Mouse (Mus musculus): ENCODE results near the gene Tle3.

Gene Tle3

GRCm38 (mm10) chr9:61371755-61372509 lies at the start of gene Tle3:
TSS of gene Tle3 (plus strand) at chr9:61372366.
- DNase-seq, result peak; percentile 99

DNA sequence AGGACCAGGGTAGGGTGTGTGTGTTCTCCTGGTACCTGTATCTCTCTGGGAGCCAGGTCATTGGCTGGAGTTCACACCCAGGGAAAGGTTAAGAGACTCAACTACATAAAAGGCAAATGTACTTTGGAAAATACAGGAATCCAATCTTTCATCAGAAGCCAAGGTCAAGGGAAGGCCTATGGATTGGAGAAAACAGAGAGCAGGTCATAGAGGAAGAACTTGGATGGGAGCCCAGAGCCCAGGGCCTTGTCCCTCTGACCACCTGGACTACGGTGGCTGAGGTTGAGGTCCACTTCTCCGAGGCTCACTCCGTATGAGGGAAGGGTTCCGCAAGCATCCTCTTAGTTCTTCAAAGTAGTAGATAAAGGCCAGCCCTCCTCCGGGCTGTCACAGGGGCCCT lies 48.9 kb upstream of the Tle3 start:
- no peak for DNase-seq

GRCm38 (mm10) chr9:61323879-61324278 lies 48.3 kb upstream of the Tle3 start:
- peak; percentile 55 for DNase-seq

- peak; percentile 69 for DNase-seq
Measured at GRCm38 (mm10) chr9:61324354-61324753, 47.8 kb upstream of the Tle3 start.

GRCm38 (mm10) chr9:61325012-61325411 lies 47.2 kb upstream of the Tle3 start:
- DNase-seq, result no peak

DNA sequence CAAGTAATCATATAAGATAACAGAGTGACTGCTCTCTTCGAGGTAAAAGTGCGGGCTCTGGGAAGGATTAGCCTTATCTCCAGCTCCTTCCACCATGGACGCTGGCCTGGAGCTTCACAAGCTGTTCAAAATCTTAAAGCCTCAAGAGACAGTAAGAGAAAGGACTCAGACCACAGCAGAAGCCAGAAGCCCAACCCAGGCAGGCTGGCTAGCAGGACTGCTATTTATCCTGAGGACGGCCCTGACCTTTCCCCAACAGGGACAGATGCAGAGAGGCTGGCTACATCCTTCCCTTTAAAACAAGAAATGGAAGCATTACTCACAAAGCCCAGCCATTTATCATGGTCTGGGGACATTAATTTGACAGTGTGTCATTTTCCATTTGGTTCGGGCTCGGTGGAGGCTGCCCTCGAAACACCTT lies 46.2 kb upstream of the Tle3 start:
- peak; percentile 83 for DNase-seq

DNA sequence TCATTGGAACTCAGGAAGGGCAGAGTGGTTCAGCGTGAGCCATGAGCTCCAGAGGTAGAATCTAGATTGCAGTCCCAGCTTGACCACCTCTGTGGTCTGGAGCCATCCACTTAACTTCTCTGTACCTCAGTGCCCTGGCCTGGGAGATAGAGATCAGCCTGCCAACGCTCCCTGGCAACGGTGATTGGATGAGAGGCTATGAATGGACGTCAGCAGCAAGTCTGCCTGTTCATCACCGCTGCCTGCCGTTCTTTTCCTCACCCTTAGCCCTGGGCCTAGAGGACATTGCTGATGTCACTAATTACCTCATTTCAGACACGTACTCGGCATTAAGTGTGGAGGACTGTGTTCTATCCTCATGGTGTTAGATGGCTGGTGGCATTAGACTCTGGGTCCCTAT lies 45.2 kb upstream of the Tle3 start:
- no peak for DNase-seq

GRCm38 (mm10) chr9:61328173-61328572 lies 44.0 kb upstream of the Tle3 start:
- no peak for DNase-seq

DNA sequence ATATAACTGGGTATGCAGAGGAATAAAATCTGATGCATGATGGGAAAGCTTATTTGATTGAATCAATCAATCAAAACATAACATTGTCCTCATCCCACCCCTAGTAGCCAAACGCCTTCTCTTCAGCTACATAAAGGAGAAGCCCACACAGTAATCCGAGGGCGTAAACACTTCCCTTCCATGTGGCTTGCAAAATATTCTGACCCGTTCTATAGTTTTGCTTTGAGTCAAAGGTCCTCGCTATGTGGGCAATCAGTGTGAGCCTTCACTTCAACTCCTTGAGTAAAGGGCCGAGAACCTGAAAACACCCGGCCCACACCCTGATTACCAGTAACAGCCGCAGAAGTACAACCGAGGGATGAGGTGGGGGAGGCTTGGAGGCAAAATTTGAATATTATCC lies 41.4 kb upstream of the Tle3 start:
- no peak for DNase-seq

GRCm38 (mm10) chr9:61332226-61332936 lies 39.8 kb upstream of the Tle3 start:
- no peak for DNase-seq

DNA sequence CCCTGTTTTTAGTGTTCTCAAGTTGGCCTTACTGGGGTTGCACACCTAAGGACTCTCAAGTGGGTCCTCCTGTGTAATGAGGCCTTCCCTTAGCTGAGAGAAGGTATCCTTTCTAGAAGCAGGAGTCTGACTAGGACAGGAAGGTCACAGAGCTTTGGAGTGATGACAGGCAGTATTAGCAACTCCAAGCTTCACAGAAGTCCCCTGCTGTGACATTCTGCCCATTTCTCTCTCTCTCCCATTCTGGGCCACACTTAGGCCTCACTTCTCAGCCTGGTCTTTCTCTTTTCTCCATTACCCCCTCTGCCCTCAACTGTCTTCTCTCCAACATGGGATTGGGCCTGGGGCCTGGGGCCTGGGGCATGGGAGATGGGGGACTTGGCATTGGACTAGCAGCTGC lies 36.0 kb upstream of the Tle3 start:
- no peak for DNase-seq

GRCm38 (mm10) chr9:61336591-61337587 lies 35.3 kb upstream of the Tle3 start:
- no peak for DNase-seq

- no peak for DNase-seq
Measured at GRCm38 (mm10) chr9:61337665-61338064, 34.5 kb upstream of the Tle3 start.

- DNase-seq, result no peak
Measured at GRCm38 (mm10) chr9:61339311-61339710, 32.9 kb upstream of the Tle3 start.

- no peak for DNase-seq
Measured at GRCm38 (mm10) chr9:61340333-61340732, 31.8 kb upstream of the Tle3 start.

GRCm38 (mm10) chr9:61342297-61342696 lies 29.9 kb upstream of the Tle3 start:
- no peak for DNase-seq

DNA sequence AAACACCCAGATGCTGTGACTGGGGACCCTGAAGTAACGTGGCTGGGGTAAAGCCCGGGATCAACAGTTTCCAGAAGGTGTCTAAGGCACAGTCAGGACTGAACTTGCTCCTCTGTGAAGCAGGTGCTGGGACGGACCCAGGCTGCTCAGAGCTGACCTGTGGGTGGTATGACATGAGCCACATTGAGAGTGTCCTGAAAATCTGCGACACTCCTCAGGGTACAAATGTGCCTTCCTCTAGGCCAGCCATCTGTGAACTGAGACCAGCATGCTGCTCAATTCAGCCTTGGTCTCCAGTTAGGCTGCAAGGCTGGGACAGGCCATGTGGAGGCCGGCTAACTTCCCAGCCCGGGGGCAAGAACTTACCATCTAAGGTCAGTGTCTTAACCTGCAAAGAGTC lies 27.5 kb upstream of the Tle3 start:
- no peak for DNase-seq

GRCm38 (mm10) chr9:61347011-61347410 lies 25.2 kb upstream of the Tle3 start:
- no peak for DNase-seq

DNA sequence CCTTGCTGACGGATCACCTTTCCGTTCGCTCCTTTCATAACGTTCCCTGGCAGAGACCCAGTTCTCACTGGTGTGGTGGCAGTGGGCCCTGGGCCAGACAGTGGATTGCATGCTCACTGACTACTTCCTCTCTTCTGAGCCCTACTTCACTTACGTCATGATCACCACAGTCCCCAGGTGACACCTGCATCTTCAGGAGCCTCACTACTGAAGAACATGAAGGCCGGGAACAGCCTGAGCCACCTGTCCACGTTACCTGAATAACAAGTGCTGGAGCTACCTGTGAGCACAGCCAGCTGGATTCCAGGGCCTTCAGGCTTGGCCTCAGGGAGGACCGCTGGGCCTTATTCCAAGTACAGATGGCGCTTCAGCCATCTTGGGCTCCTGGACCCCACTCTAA lies 24.1 kb upstream of the Tle3 start:
- DNase-seq, result no peak

- peak; percentile 50 for DNase-seq
Measured at GRCm38 (mm10) chr9:61348616-61349015, 23.6 kb upstream of the Tle3 start.

DNA sequence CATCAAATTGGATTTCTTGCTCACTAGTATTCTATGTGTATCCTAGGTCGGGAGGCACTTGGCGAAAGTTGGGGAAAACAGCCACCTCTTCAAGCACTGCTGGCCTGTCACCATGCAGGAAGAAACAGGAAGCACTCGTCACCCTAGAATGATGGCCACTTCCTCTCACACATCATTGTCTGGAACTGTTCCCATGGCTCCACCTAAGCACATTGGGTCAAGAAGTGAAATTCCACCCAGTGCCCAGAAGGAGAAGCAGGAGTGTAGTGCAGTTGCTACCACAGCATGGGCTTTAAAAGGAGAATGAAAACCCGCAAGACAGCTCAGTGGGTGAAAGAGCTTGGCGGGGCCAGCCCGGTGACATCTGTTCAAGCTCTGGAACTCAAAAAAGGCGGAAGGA lies 22.5 kb upstream of the Tle3 start:
- no peak for DNase-seq

DNA sequence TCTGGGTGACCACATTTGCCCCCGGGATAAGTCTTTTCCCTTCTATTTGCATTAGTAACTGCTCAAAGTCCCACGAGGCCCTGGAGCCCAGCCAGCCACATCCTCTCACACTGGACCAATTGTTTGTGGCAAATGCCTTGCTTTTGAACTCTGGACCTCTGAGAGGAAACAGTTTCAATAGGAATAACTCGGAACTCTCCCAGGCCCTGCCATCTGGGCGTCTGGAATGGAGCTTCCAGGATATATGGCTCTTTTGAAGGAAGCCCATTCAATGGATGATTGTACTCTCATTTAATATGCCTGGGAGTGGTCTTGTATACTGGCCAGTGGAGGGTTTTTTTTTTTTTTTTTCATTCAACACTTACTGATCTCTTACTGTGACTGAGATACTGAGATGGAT lies 21.0 kb upstream of the Tle3 start:
- peak; percentile 69 for DNase-seq

GRCm38 (mm10) chr9:61358933-61359332 lies 13.2 kb upstream of the Tle3 start:
- DNase-seq, result no peak
